Mouse (Mus musculus): ENCODE results near the gene Coq5. TPM values are rescaled to one million over a fixed set of nuclear protein-coding genes. Genes with fewer than 3 reads are reported as not detected.

Coq5 gene
- polyA plus RNA-seq (2014; fragmentation: Nextera tagmentation; extraction: Ambion mirVana): 52.5 and 57.6 TPM in 2 replicates

- H3K4me2 ChIP-seq (replicated peaks): peak within 1 kb of the TSS; percentile 89
- 4% methylated on average over 45 of the region's 45 CpGs for WGBS
- peak within 1 kb of the TSS; percentile 75 for H3K9ac ChIP-seq
- peaks cover 15% of the 10 kb centered on the region for H3K36me3 ChIP-seq (replicated peaks; ENCODE audit: control insufficient read depth, insufficient read depth)
- DNase-seq (ENCODE audit: low spot score) (peak; percentile 87), ATAC-seq (ENCODE audit: low FRiP score) (peak; percentile 76; the same call in 1 of the 2 replicates)
- H3K9me3 ChIP-seq (ENCODE audit: control insufficient read depth, low read length): no peaks in the 10 kb centered on the region
- no peaks in the 10 kb centered on the region for H3K27me3 ChIP-seq (ENCODE audit: control insufficient read depth, insufficient read depth, low read length)
- H3K27ac ChIP-seq: 0 out of 2 replicates have a peak within 1 kb of the TSS, but pooled peaks have one; percentile 40
- peak within 1 kb of the TSS; percentile 73 for H3K4me3 ChIP-seq (replicated peaks; ENCODE audit: low read length)
- H3K4me1 ChIP-seq (replicated peaks; ENCODE audit: control insufficient read depth, insufficient read depth, low read length): peaks cover 6% of the 10 kb centered on the region
Observed at GRCm38 (mm10) chr5:115279226-115280049, at the start of gene Coq5. Gene Coq5 (plus strand): TSS chr5:115279666.

GRCm38 (mm10) chr5:115230830-115231551 lies 48.5 kb upstream of the Coq5 start:
- 58% methylated on average over 15 of the region's 15 CpGs for WGBS
- Histone ChIP-seq H3K9ac (no peak overlapping the region), H3K9me3 (ENCODE audit: control insufficient read depth, low read length) (no peaks in the 10 kb centered on the region), H3K27me3 (ENCODE audit: control insufficient read depth, insufficient read depth, low read length) (peaks cover 16% of the 10 kb centered on the region), H3K4me3 (replicated peaks; ENCODE audit: low read length) (no peak overlapping the region), H3K4me2 (replicated peaks) (no peak overlapping the region), H3K27ac (no peak overlapping the region), H3K36me3 (replicated peaks; ENCODE audit: control insufficient read depth, insufficient read depth) (no peaks in the 10 kb centered on the region), H3K4me1 (replicated peaks; ENCODE audit: control insufficient read depth, insufficient read depth, low read length) (no peaks in the 10 kb centered on the region)
- DNase-seq (ENCODE audit: low spot score) (no peak), ATAC-seq (ENCODE audit: low FRiP score) (no peak; the same call in 1 of the 2 replicates)

DNA sequence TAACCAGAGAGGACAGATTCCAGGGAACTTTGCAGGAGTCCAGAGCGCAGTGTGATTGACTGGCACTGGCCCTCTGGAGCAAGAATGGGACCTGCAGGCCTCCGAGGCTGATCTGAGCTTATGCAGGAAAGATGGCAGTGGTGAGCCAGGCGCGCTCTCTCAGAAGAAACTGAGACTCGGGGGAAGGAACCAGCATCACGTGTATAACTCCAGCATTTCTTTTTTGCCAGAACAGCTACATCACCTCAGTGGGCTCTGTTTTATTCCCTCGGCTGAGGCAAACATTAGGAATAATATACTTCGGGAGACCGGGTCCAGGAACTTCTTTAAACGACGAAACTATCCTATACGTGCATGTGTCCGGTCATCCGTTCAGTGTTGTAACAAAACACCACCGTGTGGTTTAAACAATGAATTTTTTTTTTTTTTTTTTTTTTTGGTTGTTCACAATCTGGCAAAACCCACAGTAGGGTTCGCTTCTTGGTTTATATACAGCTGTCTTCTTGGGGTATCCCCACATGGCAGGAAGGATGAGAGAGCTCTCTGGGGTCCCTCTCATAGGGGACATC lies 47.8 kb upstream of the Coq5 start:
- Histone ChIP-seq H3K9me3 (ENCODE audit: control insufficient read depth, low read length) (no peaks in the 10 kb centered on the region), H3K4me3 (replicated peaks; ENCODE audit: low read length) (no peak overlapping the region), H3K27me3 (ENCODE audit: control insufficient read depth, insufficient read depth, low read length) (peaks cover 16% of the 10 kb centered on the region), H3K4me1 (replicated peaks; ENCODE audit: control insufficient read depth, insufficient read depth, low read length) (no peaks in the 10 kb centered on the region), H3K36me3 (replicated peaks; ENCODE audit: control insufficient read depth, insufficient read depth) (no peaks in the 10 kb centered on the region), H3K9ac (no peak overlapping the region), H3K4me2 (replicated peaks) (no peak overlapping the region), H3K27ac (no peak overlapping the region)
- DNase-seq (ENCODE audit: low spot score) (no peak), ATAC-seq (ENCODE audit: low FRiP score) (no peak)
- WGBS: 40% methylated on average over 16 of the region's 16 CpGs

DNA sequence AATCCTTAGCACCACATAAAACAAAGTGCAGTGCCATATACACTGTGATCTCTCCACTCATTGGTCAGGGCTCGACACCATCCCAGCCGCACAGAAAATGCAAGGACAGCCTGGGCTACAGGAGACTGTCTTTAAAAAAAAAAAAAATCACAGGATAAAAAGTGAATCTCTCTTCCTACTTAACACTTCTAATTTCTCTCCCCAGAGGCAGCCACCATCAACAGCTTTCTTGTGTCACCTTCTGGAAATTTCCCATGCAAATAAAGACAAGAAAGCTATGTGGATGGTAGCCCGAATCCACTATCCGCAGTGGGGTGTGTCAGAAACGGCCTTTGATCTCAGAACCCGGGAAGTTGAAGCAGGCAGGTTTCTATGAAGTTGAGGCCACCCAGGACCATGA lies 47.0 kb upstream of the Coq5 start:
- H3K4me3 ChIP-seq (replicated peaks; ENCODE audit: low read length): no peak overlapping the region
- H3K4me2 ChIP-seq (replicated peaks): no peak overlapping the region
- peaks cover 2% of the 10 kb centered on the region; the same call in 1 of the 2 replicates for H3K4me1 ChIP-seq (replicated peaks; ENCODE audit: control insufficient read depth, insufficient read depth, low read length)
- no peak overlapping the region for H3K9ac ChIP-seq
- H3K27me3 ChIP-seq (ENCODE audit: control insufficient read depth, insufficient read depth, low read length): peaks cover 16% of the 10 kb centered on the region
- no peaks in the 10 kb centered on the region for H3K9me3 ChIP-seq (ENCODE audit: control insufficient read depth, low read length)
- ATAC-seq (ENCODE audit: low FRiP score) (no peak), DNase-seq (ENCODE audit: low spot score) (no peak)
- WGBS: 80% methylated on average over 6 of the region's 6 CpGs
- no peak overlapping the region for H3K27ac ChIP-seq
- no peaks in the 10 kb centered on the region for H3K36me3 ChIP-seq (replicated peaks; ENCODE audit: control insufficient read depth, insufficient read depth)

- Histone ChIP-seq H3K9me3 (ENCODE audit: control insufficient read depth, low read length) (no peaks in the 10 kb centered on the region), H3K4me1 (replicated peaks; ENCODE audit: control insufficient read depth, insufficient read depth, low read length) (peaks cover 3% of the 10 kb centered on the region; the same call in 1 of the 2 replicates), H3K4me2 (replicated peaks) (no peak overlapping the region), H3K27ac (no peak overlapping the region), H3K36me3 (replicated peaks; ENCODE audit: control insufficient read depth, insufficient read depth) (no peaks in the 10 kb centered on the region), H3K9ac (no peak overlapping the region), H3K27me3 (ENCODE audit: control insufficient read depth, insufficient read depth, low read length) (peaks cover 16% of the 10 kb centered on the region), H3K4me3 (replicated peaks; ENCODE audit: low read length) (no peak overlapping the region)
- ATAC-seq (ENCODE audit: low FRiP score) (no peak), DNase-seq (ENCODE audit: low spot score) (no peak)
- 93% methylated on average over 14 of the region's 14 CpGs for WGBS
Observed at GRCm38 (mm10) chr5:115233031-115233780, 46.3 kb upstream of the Coq5 start.

GRCm38 (mm10) chr5:115234519-115234918 lies 44.9 kb upstream of the Coq5 start:
- H3K4me1 ChIP-seq (replicated peaks; ENCODE audit: control insufficient read depth, insufficient read depth, low read length): peaks cover 10% of the 10 kb centered on the region
- no peak overlapping the region for H3K9ac ChIP-seq
- peaks cover 16% of the 10 kb centered on the region for H3K27me3 ChIP-seq (ENCODE audit: control insufficient read depth, insufficient read depth, low read length)
- no peak for DNase-seq (ENCODE audit: low spot score)
- peaks cover under 1% of the 10 kb centered on the region; the same call in 1 of the 2 replicates for H3K36me3 ChIP-seq (replicated peaks; ENCODE audit: control insufficient read depth, insufficient read depth)
- H3K9me3 ChIP-seq (ENCODE audit: control insufficient read depth, low read length): no peaks in the 10 kb centered on the region
- no peak overlapping the region for H3K4me3 ChIP-seq (replicated peaks; ENCODE audit: low read length)
- H3K27ac ChIP-seq: no peak overlapping the region
- 50% methylated on average over 6 of the region's 6 CpGs for WGBS
- H3K4me2 ChIP-seq (replicated peaks): no peak overlapping the region
- no peak for ATAC-seq (ENCODE audit: low FRiP score)

GRCm38 (mm10) chr5:115235323-115235771 lies 44.1 kb upstream of the Coq5 start:
- H3K36me3 ChIP-seq (replicated peaks; ENCODE audit: control insufficient read depth, insufficient read depth): peaks cover 9% of the 10 kb centered on the region
- ATAC-seq (ENCODE audit: low FRiP score) (peak; percentile 41), DNase-seq (ENCODE audit: low spot score) (peak; percentile 52)
- peak overlapping the region; percentile 41 for H3K4me3 ChIP-seq (replicated peaks; ENCODE audit: low read length)
- peak overlapping the region; percentile 69 for H3K4me2 ChIP-seq (replicated peaks)
- H3K27ac ChIP-seq: peak overlapping the region; percentile 63; the same call in 1 of the 2 replicates
- peaks cover 16% of the 10 kb centered on the region for H3K27me3 ChIP-seq (ENCODE audit: control insufficient read depth, insufficient read depth, low read length)
- peaks cover 10% of the 10 kb centered on the region for H3K4me1 ChIP-seq (replicated peaks; ENCODE audit: control insufficient read depth, insufficient read depth, low read length)
- WGBS: 1% methylated on average over 33 of the region's 45 CpGs
- H3K9ac ChIP-seq: peak overlapping the region; percentile 66
- H3K9me3 ChIP-seq (ENCODE audit: control insufficient read depth, low read length): no peaks in the 10 kb centered on the region

GRCm38 (mm10) chr5:115235786-115236263 lies 43.6 kb upstream of the Coq5 start, which contains the start of gene Pop5:
Gene Pop5 (plus strand): TSS chr5:115235836.
- 1% methylated on average over 21 of the region's 21 CpGs for WGBS
- no peaks in the 10 kb centered on the region for H3K9me3 ChIP-seq (ENCODE audit: control insufficient read depth, low read length)
- peak; percentile 63 for ATAC-seq (ENCODE audit: low FRiP score)
- peak within 1 kb of the TSS; percentile 41 for H3K4me3 ChIP-seq (replicated peaks; ENCODE audit: low read length)
- H3K9ac ChIP-seq: peak within 1 kb of the TSS; percentile 66
- H3K27ac ChIP-seq: peak within 1 kb of the TSS; percentile 63; the same call in 1 of the 2 replicates
- H3K4me2 ChIP-seq (replicated peaks): peak within 1 kb of the TSS; percentile 69
- peaks cover 14% of the 10 kb centered on the region for H3K36me3 ChIP-seq (replicated peaks; ENCODE audit: control insufficient read depth, insufficient read depth)
- H3K27me3 ChIP-seq (ENCODE audit: control insufficient read depth, insufficient read depth, low read length): peaks cover 16% of the 10 kb centered on the region
- DNase-seq (ENCODE audit: low spot score): peak; percentile 92
- peaks cover 10% of the 10 kb centered on the region for H3K4me1 ChIP-seq (replicated peaks; ENCODE audit: control insufficient read depth, insufficient read depth, low read length)

Measured in hindbrain, embryonic 14.5 days (tissue).